Mouse (Mus musculus) spleen, postnatal 10 days (tissue): ENCODE measurements around the gene Gm10424.
"Not testable (repeated sequence)": the region's sequence is repeated elsewhere in the genome, so short reads cannot be mapped to it uniquely, and the experiment has no call there.

Source experiments
- DNase-seq, 2 experiments: peaks; one replicate each; pipeline ENCODE4 v3.0.0; 2021 to 2022; ENCODE audit warnings: low spot score in 2 of 2

Gm10424 gene

DNA sequence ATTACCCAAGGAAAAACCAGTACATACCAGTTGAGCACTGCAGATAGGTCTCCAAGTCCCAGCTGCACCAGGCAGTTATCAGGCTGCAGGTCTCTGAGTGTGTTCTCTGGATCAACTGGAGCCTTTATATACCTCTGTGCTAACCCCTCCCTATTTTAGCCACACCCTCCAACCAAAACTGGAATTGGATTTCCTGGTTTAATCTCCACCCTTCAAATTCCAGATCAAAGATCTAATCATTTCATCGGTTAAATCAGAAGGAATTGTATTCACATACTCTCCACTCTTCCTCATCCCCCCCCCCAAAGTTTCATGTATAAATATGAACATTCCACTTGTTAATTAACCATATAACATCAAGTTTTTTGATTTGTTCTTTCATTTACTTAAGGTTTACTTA, at the start of gene Gm10424:
Gene Gm10424 (minus strand): TSS at position 101 of the 400 bp plus-strand sequence.
- not testable (repeated sequence) for DNase-seq

- DNase-seq, result not testable (repeated sequence)
These were observed 33.0 kb upstream of the Gm10424 start, which contains the start of gene Gm3259 for GRCm38 (mm10) chr5:95305611-95306010. Gene Gm3259 (plus strand): TSS chr5:95305911.
